Mouse (Mus musculus) E14TG2a.4 (cell line): ENCODE results near the gene Rbm8a.

Source experiments
- H3K27me3 ChIP-seq: 2 replicates; pipeline ENCODE4 v1.6.1; 2014; ENCODE audit warnings: low read length, control low read depth; ENCODE audit not compliant: insufficient read depth
- H3K36me3 ChIP-seq: 2 replicates; pipeline ENCODE4 v1.6.1; 2014; ENCODE audit warnings: low read length, control low read depth; ENCODE audit not compliant: insufficient read depth
- H3K4me1 ChIP-seq: replicated peaks from 2 replicates; pipeline ENCODE4 v1.6.1; 2014; ENCODE audit warnings: low read depth, low read length, control low read depth
- H3K4me3 ChIP-seq: replicated peaks from 2 replicates; pipeline ENCODE4 v1.5.1; 2014; ENCODE audit warnings: mild to moderate bottlenecking, low read length
- H3K9me3 ChIP-seq: 2 replicates; pipeline ENCODE4 v1.6.1; 2014; ENCODE audit warnings: low read length, control low read depth
- CTCF ChIP-seq: conservative IDR thresholded peaks from 2 replicates; pipeline ENCODE4 v1.5.1; 2014; ENCODE audit warnings: low read length
- NANOG ChIP-seq: IDR thresholded peaks from 2 replicates; pipeline ENCODE4 v1.6.1; 2014; ENCODE audit warnings: borderline replicate concordance, low read length, mixed read lengths
- POU5F1 ChIP-seq: IDR thresholded peaks from 2 replicates; pipeline ENCODE4 v1.6.1; 2014; ENCODE audit warnings: low read length, borderline replicate concordance

Gene Rbm8a

DNA sequence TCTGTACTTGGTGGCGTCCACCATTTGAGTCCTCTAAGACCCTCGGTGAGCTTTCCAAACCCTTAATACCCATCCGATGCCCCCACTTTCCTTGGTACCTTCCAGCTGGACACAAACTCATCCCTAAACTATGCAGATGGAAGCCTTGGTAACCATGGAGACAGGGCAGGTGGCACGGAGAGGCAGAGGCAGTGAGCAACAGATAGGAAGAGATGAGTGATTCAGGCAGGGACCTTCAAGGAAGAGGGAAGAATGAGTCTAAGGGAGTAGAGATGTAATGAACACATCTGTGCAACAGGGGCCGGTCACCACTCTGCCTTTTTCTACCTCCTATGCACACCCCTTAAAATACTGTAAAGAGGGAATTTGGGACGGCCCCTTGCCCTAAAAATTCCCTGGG lies 34.1 kb upstream of the Rbm8a start:
- Histone ChIP-seq H3K36me3 (no peaks in the 10 kb centered on the region), H3K27me3 (peaks cover 42% of the 10 kb centered on the region), H3K9me3 (no peaks in the 10 kb centered on the region), H3K4me1 (peaks cover 86% of the 10 kb centered on the region), H3K4me3 (peak overlapping the region; percentile 81)
- TF ChIP-seq NANOG (no peak), CTCF (no peak), POU5F1 (no peak)

GRCm38 (mm10) chr3:96596228-96596707 lies 33.5 kb upstream of the Rbm8a start, which contains the start of gene Ankrd34a:
Gene Ankrd34a (plus strand): TSS chr3:96596636.
- H3K9me3 ChIP-seq = no peaks in the 10 kb centered on the region
- H3K4me1 ChIP-seq = peaks cover 83% of the 10 kb centered on the region
- H3K36me3 ChIP-seq = no peaks in the 10 kb centered on the region
- H3K4me3 ChIP-seq = peak within 1 kb of the TSS; percentile 81
- TF ChIP-seq NANOG (no peak), CTCF (no peak), POU5F1 (no peak)
- H3K27me3 ChIP-seq = peaks cover 42% of the 10 kb centered on the region

DNA sequence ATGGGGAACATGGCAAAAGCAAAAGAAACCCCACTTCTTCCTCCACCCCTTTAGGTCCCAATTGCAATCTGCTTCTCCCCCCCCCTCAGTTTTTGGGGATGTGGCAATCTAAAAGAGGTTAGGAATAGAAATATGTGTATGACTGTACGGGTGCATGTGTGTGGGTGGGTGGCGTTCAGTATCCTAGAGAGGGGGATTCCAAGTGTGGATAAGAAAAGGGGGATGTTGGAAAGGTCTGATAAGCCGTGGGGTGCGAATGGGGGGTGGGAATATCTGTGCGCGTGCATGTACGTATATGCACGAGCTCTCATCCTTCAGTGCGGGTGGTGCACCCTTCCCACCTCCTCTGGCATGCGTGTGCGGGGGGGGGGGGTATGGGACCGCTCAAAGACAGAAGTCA lies 32.9 kb upstream of the Rbm8a start:
- no peaks in the 10 kb centered on the region for H3K36me3 ChIP-seq
- H3K4me3 ChIP-seq = peak overlapping the region; percentile 81
- H3K9me3 ChIP-seq = no peaks in the 10 kb centered on the region
- peaks cover 45% of the 10 kb centered on the region for H3K27me3 ChIP-seq
- no peak for TF ChIP-seq NANOG
- no peak for TF ChIP-seq POU5F1
- no peak for TF ChIP-seq CTCF
- H3K4me1 ChIP-seq = peaks cover 83% of the 10 kb centered on the region

DNA sequence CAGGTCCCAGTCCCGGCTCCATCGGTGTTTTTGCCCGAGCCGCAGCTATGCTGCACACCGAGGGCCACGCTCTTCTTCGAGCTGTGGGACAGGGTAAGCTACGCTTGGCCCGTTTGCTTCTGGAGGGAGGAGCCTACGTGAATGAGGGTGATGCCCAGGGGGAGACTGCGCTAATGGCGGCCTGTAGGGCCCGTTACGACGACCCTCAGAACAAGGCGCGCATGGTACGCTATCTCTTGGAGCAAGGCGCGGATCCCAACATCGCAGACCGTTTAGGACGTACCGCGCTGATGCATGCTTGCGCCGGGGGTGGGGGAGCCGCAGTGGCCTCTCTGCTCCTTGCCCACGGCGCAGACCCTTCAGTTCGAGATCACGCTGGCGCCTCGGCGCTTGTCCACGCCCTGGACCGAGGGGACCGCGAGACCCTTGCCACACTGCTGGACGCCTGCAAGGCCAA lies 32.3 kb upstream of the Rbm8a start:
- Histone ChIP-seq H3K36me3 (no peaks in the 10 kb centered on the region), H3K4me1 (peaks cover 83% of the 10 kb centered on the region), H3K4me3 (peak overlapping the region; percentile 81), H3K9me3 (no peaks in the 10 kb centered on the region), H3K27me3 (peaks cover 51% of the 10 kb centered on the region)
- TF ChIP-seq POU5F1 (no peak), NANOG (no peak), CTCF (no peak)

DNA sequence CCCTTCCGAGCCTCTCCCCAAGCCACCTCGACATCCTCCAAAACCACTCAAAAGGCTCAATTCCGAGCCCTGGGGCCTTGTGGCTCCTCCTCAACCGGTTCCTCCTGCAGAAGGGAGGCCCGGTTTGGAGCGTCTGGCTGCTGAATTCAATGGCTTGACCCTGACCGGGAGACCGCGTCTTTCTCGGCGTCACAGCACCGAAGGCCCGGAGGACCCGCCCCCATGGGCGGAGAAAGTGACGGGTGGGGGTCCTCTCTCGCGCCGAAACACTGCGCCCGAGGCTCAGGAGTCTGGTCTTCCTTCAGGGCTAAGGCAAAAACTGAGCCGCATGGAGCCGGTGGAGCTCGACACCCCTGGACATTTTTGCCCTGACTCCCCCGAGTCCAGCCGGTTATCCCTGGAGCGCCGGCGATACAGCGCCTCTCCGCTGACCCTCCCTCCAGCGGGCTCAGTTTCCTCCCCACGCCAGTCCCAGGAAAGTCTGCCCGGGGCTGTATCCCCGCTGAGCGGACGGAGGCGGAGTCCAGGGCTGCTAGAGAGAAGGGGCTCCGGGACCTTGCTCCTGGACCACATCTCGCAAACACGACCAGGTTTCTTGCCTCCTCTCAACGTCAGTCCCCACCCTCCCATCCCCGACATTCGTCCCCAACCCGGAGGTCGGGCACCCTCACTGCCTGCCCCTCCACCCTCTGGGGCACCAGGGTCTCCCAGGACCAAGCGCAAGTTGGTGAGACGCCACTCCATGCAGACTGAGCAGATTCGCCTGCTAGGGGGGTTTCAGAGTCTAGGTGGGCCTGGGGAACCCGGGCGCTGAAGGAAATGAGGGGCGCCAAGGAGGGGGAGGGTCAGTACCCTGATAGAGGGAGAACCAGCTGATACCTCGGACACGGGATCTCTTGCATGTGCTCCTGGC lies 31.3 kb upstream of the Rbm8a start:
- Histone ChIP-seq H3K9me3 (no peaks in the 10 kb centered on the region), H3K4me3 (peak overlapping the region; percentile 81), H3K27me3 (peaks cover 60% of the 10 kb centered on the region), H3K36me3 (no peaks in the 10 kb centered on the region), H3K4me1 (peaks cover 83% of the 10 kb centered on the region)
- TF ChIP-seq NANOG = no peak
- TF ChIP-seq CTCF = no peak
- no peak for TF ChIP-seq POU5F1

DNA sequence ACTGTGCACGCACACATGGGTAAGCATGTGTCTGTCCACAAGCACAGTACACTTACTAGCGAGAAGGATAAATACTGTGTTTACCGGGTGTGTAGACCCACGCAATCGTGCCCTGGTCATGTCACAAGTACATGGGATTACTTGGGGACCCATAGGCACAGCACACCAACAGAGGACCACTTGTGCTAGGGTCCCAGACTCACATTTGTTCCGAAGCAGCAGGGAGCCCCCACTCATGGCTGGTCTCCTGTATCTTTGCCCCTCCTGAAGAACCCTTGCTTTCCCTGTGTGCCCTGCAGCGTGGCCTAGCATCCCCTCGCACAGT lies 30.7 kb upstream of the Rbm8a start:
- Histone ChIP-seq H3K4me3 (peak overlapping the region; percentile 81), H3K36me3 (no peaks in the 10 kb centered on the region), H3K4me1 (peaks cover 82% of the 10 kb centered on the region), H3K9me3 (no peaks in the 10 kb centered on the region), H3K27me3 (peaks cover 60% of the 10 kb centered on the region)
- TF ChIP-seq NANOG (no peak), POU5F1 (no peak), CTCF (no peak)

DNA sequence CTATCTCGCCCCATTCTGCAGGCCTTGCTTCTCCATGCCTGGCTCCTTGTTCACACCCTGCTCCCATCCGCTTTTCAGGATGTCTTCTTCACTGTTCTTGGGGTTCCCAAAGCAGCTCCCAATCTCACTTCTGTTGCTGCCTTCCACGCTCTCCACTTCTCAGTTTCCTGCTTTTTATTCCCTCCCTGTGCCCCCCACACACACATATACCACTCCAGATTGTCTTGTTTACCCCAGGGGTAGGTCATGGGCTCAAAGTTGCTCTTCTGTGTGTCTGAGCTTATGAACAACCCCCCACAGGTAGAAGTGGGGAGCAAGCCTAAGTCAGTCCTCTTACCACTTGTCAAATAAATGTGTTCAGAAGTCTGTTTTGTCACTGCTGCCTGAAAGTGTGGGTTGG lies 30.3 kb upstream of the Rbm8a start:
- H3K9me3 ChIP-seq = no peaks in the 10 kb centered on the region
- peaks cover 82% of the 10 kb centered on the region for H3K4me1 ChIP-seq
- H3K36me3 ChIP-seq = no peaks in the 10 kb centered on the region
- H3K27me3 ChIP-seq = peaks cover 60% of the 10 kb centered on the region
- TF ChIP-seq POU5F1 (no peak), NANOG (no peak), CTCF (no peak)
- H3K4me3 ChIP-seq = no peak overlapping the region

- TF ChIP-seq CTCF (no peak), NANOG (no peak), POU5F1 (no peak)
- no peaks in the 10 kb centered on the region for H3K9me3 ChIP-seq
Observed at GRCm38 (mm10) chr3:96600639-96601250, 29.0 kb upstream of the Rbm8a start, which contains the start of gene Lix1l. Gene Lix1l (plus strand): TSS chr3:96601149.

More at GRCm38 (mm10) chr3:96600639-96601250, 29.0 kb upstream of the Rbm8a start, which contains the start of gene Lix1l:
- peaks cover 71% of the 10 kb centered on the region for H3K4me1 ChIP-seq
- peak within 1 kb of the TSS; percentile 83 for H3K4me3 ChIP-seq
- peaks cover 56% of the 10 kb centered on the region for H3K27me3 ChIP-seq
- no peaks in the 10 kb centered on the region for H3K36me3 ChIP-seq
